ENCODE assay signal across 25 mouse cellular contexts in the genomic region with DNA sequence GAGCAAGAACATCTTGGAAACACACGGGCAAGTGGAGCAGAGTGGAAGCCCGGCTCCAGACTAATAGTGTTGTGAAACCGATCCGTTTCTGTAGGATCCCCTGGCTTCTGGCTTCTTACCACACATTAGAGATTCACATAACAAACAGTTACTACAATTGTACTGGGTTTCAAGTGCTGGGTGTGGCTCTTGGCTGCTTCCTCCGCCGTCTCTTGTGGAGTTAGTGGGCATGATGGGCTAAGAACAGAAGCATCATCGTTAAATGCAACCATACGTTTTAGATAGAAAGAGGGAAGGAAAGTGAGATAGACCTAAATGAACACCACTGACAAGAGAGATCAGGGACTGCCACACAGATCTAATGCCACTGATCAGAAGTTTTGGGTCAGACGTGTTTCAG. TPM values are rescaled to one million over a fixed set of nuclear protein-coding genes. Genes with fewer than 3 reads are reported as not detected.
DNase-seq lines count a peak whose midpoint lies in the region; ATAC-seq lines count a peak whose summit lies in the region.
"Had no signal": no experiment of that assay in that cellular context is flagged by ENCODE, and none has a peak within 500 bp of the region (broad histone marks: within the 10 kb centered on the region; RNA-seq: fewer than 3 reads in every experiment).

No protein-coding gene starts in this region.

- no peak overlapping the region for H3K9ac ChIP-seq in heart, embryonic 12.5 days
- H3K9ac ChIP-seq: embryonic facial prominence, embryonic 13.5 days; embryonic facial prominence, embryonic 15.5 days; forebrain, embryonic 12.5 days; forebrain, postnatal 0 days had no signal

- peak; percentile 70 for DNase-seq in heart, adult 11 months
- DNase-seq in ES-CJ7 (ENCODE audit: low read depth, low spot score): peak; percentile 31
- DNase-seq in T-cell, adult 2 months (ENCODE audit: low spot score): peak; percentile 36
- peak; percentile 60 for DNase-seq in naive thymus-derived CD4-positive, alpha-beta T cell, adult 2 months (ENCODE audit: low read depth)
- DNase-seq in kidney, postnatal 36 days: no peak
- no peak for DNase-seq in kidney, adult 9 months
- no peak for DNase-seq in thymus, postnatal 14 days
- DNase-seq: adrenal gland, adult 8-10 months; adrenal gland, postnatal 14 days; adrenal gland, postnatal 36 days; B cell, adult 2 months; cerebellum, adult 11-12 months; cerebellum, adult 2 months; cerebellum, adult 9-10 months; cerebellum, postnatal 10 days; cerebellum, postnatal 25 days; forebrain, postnatal 0 days had no signal

- no peak overlapping the region for H3K27ac ChIP-seq in heart, embryonic 12.5 days (ENCODE audit: poor library complexity, severe bottlenecking)
- H3K27ac ChIP-seq: embryonic facial prominence, embryonic 13.5 days; embryonic facial prominence, embryonic 15.5 days; forebrain, embryonic 10.5 days; forebrain, embryonic 12.5 days had no signal

- ATAC-seq in heart, embryonic 12.5 days (ENCODE audit: insufficient number of reproducible peaks, low FRiP score): no peak
- ATAC-seq: activated CD4-positive, CD25-positive, alpha-beta regulatory T cell, adult 4 months; forebrain, embryonic 14.5 days; forebrain, postnatal 0 days had no signal

- no peak overlapping the region for H3K4me3 ChIP-seq in heart, embryonic 12.5 days
- H3K4me3 ChIP-seq: embryonic facial prominence, embryonic 13.5 days; embryonic facial prominence, embryonic 15.5 days; erythroblast, embryonic 14.5 days; forebrain, embryonic 10.5 days; forebrain, embryonic 12.5 days had no signal

- H3K27me3 ChIP-seq in heart, embryonic 12.5 days (replicated peaks): no peaks in the 10 kb centered on the region
- H3K27me3 ChIP-seq: embryonic facial prominence, embryonic 13.5 days; embryonic facial prominence, embryonic 15.5 days; forebrain, embryonic 12.5 days had no signal

- no peaks in the 10 kb centered on the region; the same call in 1 of the 2 replicates for H3K4me1 ChIP-seq in heart, embryonic 12.5 days (replicated peaks)
- H3K4me1 ChIP-seq: embryonic facial prominence, embryonic 13.5 days; embryonic facial prominence, embryonic 15.5 days; forebrain, embryonic 10.5 days; forebrain, embryonic 12.5 days had no signal

- no peaks in the 10 kb centered on the region for H3K9me3 ChIP-seq in heart, embryonic 12.5 days (replicated peaks)
- H3K9me3 ChIP-seq: embryonic facial prominence, embryonic 13.5 days; embryonic facial prominence, embryonic 15.5 days; forebrain, embryonic 10.5 days; forebrain, embryonic 12.5 days had no signal

- WGBS in heart, embryonic 12.5 days: 81% methylated on average over 9 of the region's 9 CpGs

- H3K36me3 ChIP-seq in heart, embryonic 12.5 days: no peaks in the 10 kb centered on the region
- H3K36me3 ChIP-seq: embryonic facial prominence, embryonic 13.5 days; embryonic facial prominence, embryonic 15.5 days; forebrain, embryonic 10.5 days; forebrain, embryonic 12.5 days had no signal

- H3K4me2 ChIP-seq in heart, embryonic 12.5 days: no peak overlapping the region
- H3K4me2 ChIP-seq: embryonic facial prominence, embryonic 13.5 days; embryonic facial prominence, embryonic 15.5 days; forebrain, embryonic 12.5 days had no signal

RNA-seq across cellular contexts. Expression of gene Cox10, which starts 35.8 kb away (rescaled TPM):
- polyA plus RNA-seq in heart, embryonic 12.5 days (2016; fragmentation: Nextera tagmentation; extraction: Ambion mirVana): 32.3 and 34.9 TPM in 2 replicates

Comparison
In these comparisons a context has a peak if more than half of its experiments do, and no peak if none do; other contexts are left out.
1. DNase-seq: peak in heart, adult 11 months (single experiment), ES-CJ7 (single experiment), T-cell, adult 2 months (single experiment) and naive thymus-derived CD4-positive, alpha-beta T cell, adult 2 months (single experiment); none in kidney, postnatal 36 days (0 of 2), kidney, adult 9 months (single experiment) and thymus, postnatal 14 days (single experiment).